In the genomic region with DNA sequence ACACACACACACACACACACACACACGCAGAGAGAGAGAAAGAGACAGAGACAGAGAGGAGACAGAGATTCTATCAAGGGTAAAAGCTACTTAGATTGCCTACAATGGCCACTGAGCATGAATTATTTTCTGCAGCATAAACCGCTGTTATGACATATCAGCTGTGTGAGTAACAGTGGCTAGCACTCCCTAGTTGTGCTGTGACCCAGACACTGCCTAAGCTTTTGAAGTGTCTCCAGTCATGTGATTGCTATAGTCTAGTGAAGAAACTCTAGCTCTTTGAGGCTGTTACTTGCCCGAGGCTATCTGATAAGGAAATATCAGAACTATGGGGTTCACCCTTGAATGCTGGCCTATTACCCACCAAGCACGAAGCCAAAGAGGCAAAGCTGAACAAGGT, we compare ENCODE assay signal across 16 mouse cellular contexts.
DNase-seq lines count a peak whose midpoint lies in the region; ATAC-seq lines count a peak whose summit lies in the region.
"Had no signal": no experiment of that assay in that cellular context is flagged by ENCODE, and none has a peak within 500 bp of the region (broad histone marks: within the 10 kb centered on the region; RNA-seq: fewer than 3 reads in every experiment).

No protein-coding gene starts in this region.

- H3K9me3 ChIP-seq in intestine, embryonic 16.5 days (ENCODE audit: control insufficient read depth, low read length), result no peaks in the 10 kb centered on the region
- H3K9me3 ChIP-seq: embryonic facial prominence, embryonic 10.5 days; embryonic facial prominence, embryonic 12.5 days; forebrain, embryonic 13.5 days; forebrain, embryonic 15.5 days had no signal

- 0 out of 2 replicates have a peak, but pooled peaks have one; percentile 37 for ATAC-seq in cerebellum, adult (ENCODE audit: insufficient number of reproducible peaks, low FRiP score, low TSS enrichment)
- ATAC-seq in intestine, embryonic 16.5 days, result peak; percentile 74
- ATAC-seq: forebrain, embryonic 13.5 days; forebrain, embryonic 15.5 days; forebrain, postnatal 0 days had no signal

- H3K27me3 ChIP-seq in intestine, embryonic 16.5 days (replicated peaks; ENCODE audit: control insufficient read depth, insufficient read depth, low read length), result no peaks in the 10 kb centered on the region
- H3K27me3 ChIP-seq: embryonic facial prominence, embryonic 12.5 days; forebrain, embryonic 13.5 days; forebrain, embryonic 15.5 days had no signal

- no peak overlapping the region for H3K4me2 ChIP-seq in intestine, embryonic 16.5 days (ENCODE audit: low read depth, low read length)
- H3K4me2 ChIP-seq: embryonic facial prominence, embryonic 12.5 days; forebrain, embryonic 13.5 days; forebrain, embryonic 15.5 days had no signal

- H3K9ac ChIP-seq in intestine, embryonic 16.5 days (ENCODE audit: low read depth, low read length), result no peak overlapping the region
- H3K9ac ChIP-seq: embryonic facial prominence, embryonic 12.5 days; forebrain, embryonic 13.5 days; forebrain, embryonic 15.5 days; forebrain, postnatal 0 days had no signal

- H3K27ac ChIP-seq in intestine, embryonic 16.5 days (ENCODE audit: low read length), result no peak overlapping the region
- H3K27ac ChIP-seq: embryonic facial prominence, embryonic 10.5 days; embryonic facial prominence, embryonic 12.5 days; forebrain, embryonic 13.5 days; forebrain, embryonic 15.5 days had no signal

- no peak overlapping the region for H3K4me3 ChIP-seq in intestine, embryonic 16.5 days (ENCODE audit: low read length)
- H3K4me3 ChIP-seq: embryonic facial prominence, embryonic 10.5 days; embryonic facial prominence, embryonic 12.5 days; forebrain, embryonic 13.5 days; forebrain, embryonic 15.5 days had no signal

- H3K4me1 ChIP-seq in intestine, embryonic 16.5 days (ENCODE audit: control insufficient read depth, insufficient read depth, low read length), result no peaks in the 10 kb centered on the region
- H3K4me1 ChIP-seq: embryonic facial prominence, embryonic 10.5 days; embryonic facial prominence, embryonic 12.5 days; forebrain, embryonic 13.5 days; forebrain, embryonic 15.5 days had no signal

- H3K36me3 ChIP-seq in intestine, embryonic 16.5 days (ENCODE audit: control insufficient read depth, insufficient read depth, low read length), result no peaks in the 10 kb centered on the region
- H3K36me3 ChIP-seq: embryonic facial prominence, embryonic 10.5 days; embryonic facial prominence, embryonic 12.5 days; forebrain, embryonic 15.5 days had no signal

- no peak for DNase-seq in cerebellum, postnatal 10 days
- peak; percentile 15 for DNase-seq in 416B (ENCODE audit: low read depth)
- DNase-seq in left cerebral cortex, postnatal 10 days (ENCODE audit: extremely low spot score in 1 of 2, low spot score in 2 of 2), result no peak
- no peak for DNase-seq in thymus, adult 18-20 months
- DNase-seq: adrenal gland, adult 2 months; adrenal gland, postnatal 10 days; adrenal gland, postnatal 25 days; cerebellum, adult 11 months; cerebellum, adult 8-10 months; forebrain, postnatal 0 days had no signal

- intact Hi-C loops in left cerebral cortex, postnatal 10 days (cut with DNase I), result no loop called here

- WGBS in intestine, embryonic 16.5 days, result 79% methylated on average over 4 of the region's 4 CpGs
